Mouse (Mus musculus) embryonic facial prominence, embryonic 13.5 days (tissue): Measurements from ENCODE around the gene Tmprss9. TPM values are rescaled to one million over a fixed set of nuclear protein-coding genes. Genes with fewer than 3 reads are reported as not detected.
A peak's percentile ranks its signal among the peaks of the same experiment; 100 is the strongest.

ENCODE experiments used
- ATAC-seq: fragments of 200-750 bp; cut with Nextera tagmentation; 2 replicates; pipeline ENCODE4 v1.8.0; 2017; ENCODE audit warnings: low read depth; ENCODE audit not compliant: insufficient number of reproducible peaks, insufficient read depth, low FRiP score, low TSS enrichment
- H3K27ac ChIP-seq: fragments of 300-500 bp; sonication (generic); 2 replicates; pipeline ENCODE4 v1.5.1; 2015; ENCODE audit warnings: moderate library complexity, mild to moderate bottlenecking, inconsistent platforms
- H3K27me3 ChIP-seq: fragments of 300-500 bp; sonication (generic); 2 replicates; pipeline ENCODE4 v1.6.1; 2015; ENCODE audit warnings: mild to moderate bottlenecking, inconsistent platforms
- H3K36me3 ChIP-seq: fragments of 300-500 bp; sonication (generic); 2 replicates; pipeline ENCODE4 v1.6.1; 2015; ENCODE audit warnings: mild to moderate bottlenecking, inconsistent platforms
- H3K4me1 ChIP-seq: fragments of 300-500 bp; sonication (generic); 2 replicates; pipeline ENCODE4 v1.6.1; 2015; ENCODE audit warnings: inconsistent platforms
- H3K4me2 ChIP-seq: fragments of 300-500 bp; sonication (generic); 2 replicates; pipeline ENCODE4 v1.6.1; 2015; ENCODE audit warnings: moderate library complexity, mild to moderate bottlenecking, inconsistent platforms
- H3K4me3 ChIP-seq: fragments of 300-500 bp; sonication (generic); 2 replicates; pipeline ENCODE4 v1.5.1; 2015; ENCODE audit warnings: mild to moderate bottlenecking, inconsistent platforms
- H3K9ac ChIP-seq: fragments of 300-500 bp; sonication (generic); 2 replicates; pipeline ENCODE4 v1.6.1; 2015; ENCODE audit warnings: mild to moderate bottlenecking, inconsistent platforms
- H3K9me3 ChIP-seq: fragments of 300-500 bp; sonication (generic); 2 replicates; pipeline ENCODE4 v1.6.1; 2016; ENCODE audit warnings: inconsistent platforms
- WGBS: fragments of 180-500 bp; shearing (Covaris S2); methylation state at CpG from one replicate; pipeline ENCODE4 v1.1.7; 2015; ENCODE audit warnings: mixed read lengths; 5-methylcytosine and 5-hydroxymethylcytosine counted together
- polyA plus RNA-seq: library from polyadenylated mRNA; unstranded; fragments of >200 nt; fragmentation: Nextera tagmentation; extraction: Ambion mirVana; gene quantifications from 2 replicates; pipeline ENCODE4 v1.2.1, GENCODE M21; 2015

Gene Tmprss9
- polyA plus RNA-seq, 1 experiment from 2014 or later, result not detected

DNA sequence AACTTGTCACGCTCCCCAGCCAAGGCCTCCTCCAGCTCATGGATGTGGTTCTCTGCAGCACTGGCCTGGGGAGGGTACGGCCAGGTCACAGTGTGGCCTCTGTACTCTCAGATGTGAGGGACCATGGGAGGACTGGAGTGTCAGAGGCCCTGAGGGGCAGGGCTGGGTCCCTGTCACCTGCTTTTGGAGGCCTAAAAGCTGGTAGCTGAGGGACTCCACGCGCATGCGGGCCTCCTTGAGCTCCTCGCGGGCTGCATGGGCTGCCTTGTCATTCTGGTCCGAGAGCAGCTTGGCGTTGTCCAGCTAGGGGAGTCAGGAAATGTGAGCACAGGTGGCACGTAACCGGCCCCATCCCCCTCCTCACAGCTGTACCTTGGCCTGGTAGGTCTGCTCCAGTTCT, 33.1 kb downstream of the Tmprss9 start:
- WGBS, result 92% methylated on average over 11 of the region's 11 CpGs
- ATAC-seq, result no peak

GRCm38 (mm10) chr10:80909375-80910162, 37.9 kb downstream of the Tmprss9 start:
- Histone ChIP-seq H3K27ac (no peak overlapping the region), H3K4me2 (no peak overlapping the region), H3K27me3 (no peaks in the 10 kb centered on the region), H3K9ac (0 out of 2 replicates have a peak overlapping the region, but pooled peaks have one; percentile 27), H3K36me3 (peaks cover 92% of the 10 kb centered on the region), H3K4me1 (peaks cover 4% of the 10 kb centered on the region), H3K9me3 (no peaks in the 10 kb centered on the region), H3K4me3 (no peak overlapping the region)
- ATAC-seq, result no peak
- WGBS, result 91% methylated on average over 22 of the region's 22 CpGs

More for the DNA sequence above, 33.1 kb downstream of the Tmprss9 start:
- H3K9me3 ChIP-seq, result no peaks in the 10 kb centered on the region
- no peaks in the 10 kb centered on the region for H3K27me3 ChIP-seq
- no peak overlapping the region for H3K4me3 ChIP-seq
- H3K4me2 ChIP-seq, result no peak overlapping the region
- no peak overlapping the region for H3K9ac ChIP-seq
- no peak overlapping the region for H3K27ac ChIP-seq
- peaks cover 77% of the 10 kb centered on the region for H3K36me3 ChIP-seq
- H3K4me1 ChIP-seq, result peaks cover 3% of the 10 kb centered on the region

GRCm38 (mm10) chr10:80911354-80911753, 39.7 kb downstream of the Tmprss9 start:
- no peak for ATAC-seq
- no peak overlapping the region for H3K9ac ChIP-seq
- no peak overlapping the region for H3K4me3 ChIP-seq
- no peaks in the 10 kb centered on the region for H3K9me3 ChIP-seq
- no peak overlapping the region for H3K4me2 ChIP-seq
- peaks cover 86% of the 10 kb centered on the region for H3K36me3 ChIP-seq
- H3K4me1 ChIP-seq, result peaks cover 10% of the 10 kb centered on the region
- no peak overlapping the region for H3K27ac ChIP-seq
- no peaks in the 10 kb centered on the region for H3K27me3 ChIP-seq
- 90% methylated on average over 4 of the region's 4 CpGs for WGBS

DNA sequence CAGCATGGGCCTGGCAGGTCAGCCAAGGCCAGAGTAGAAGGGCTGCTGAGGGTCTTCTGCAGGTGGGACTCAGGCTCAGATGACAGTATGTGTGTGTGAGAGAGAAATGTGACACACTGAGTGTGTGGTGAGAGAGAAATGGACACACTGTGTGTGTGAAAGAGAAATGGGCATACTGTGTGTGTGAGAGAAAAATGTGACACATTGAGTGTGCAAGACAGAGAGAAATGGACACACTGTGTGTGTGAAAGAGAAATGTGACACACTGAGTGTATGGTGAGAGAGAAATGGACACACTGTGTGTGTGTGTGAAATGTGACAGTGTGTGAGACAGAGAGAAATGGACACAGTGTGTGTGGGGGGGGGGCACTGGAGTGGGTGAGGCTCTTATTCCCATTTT, 40.2 kb downstream of the Tmprss9 start:
- Histone ChIP-seq H3K9me3 (no peaks in the 10 kb centered on the region), H3K4me2 (no peak overlapping the region), H3K4me3 (no peak overlapping the region), H3K9ac (0 out of 2 replicates have a peak overlapping the region, but pooled peaks have one; percentile 21), H3K27ac (no peak overlapping the region), H3K27me3 (no peaks in the 10 kb centered on the region), H3K4me1 (peaks cover 14% of the 10 kb centered on the region), H3K36me3 (peaks cover 83% of the 10 kb centered on the region)
- no peak for ATAC-seq

- WGBS, result 83% methylated on average over 7 of the region's 8 CpGs
- Histone ChIP-seq H3K27me3 (no peaks in the 10 kb centered on the region), H3K9ac (no peak overlapping the region), H3K36me3 (peaks cover 68% of the 10 kb centered on the region), H3K4me1 (peaks cover 23% of the 10 kb centered on the region), H3K9me3 (no peaks in the 10 kb centered on the region), H3K4me2 (no peak overlapping the region), H3K4me3 (no peak overlapping the region), H3K27ac (no peak overlapping the region; the same call in 1 of the 2 replicates)
- ATAC-seq, result no peak
Measured at GRCm38 (mm10) chr10:80913364-80914011, 41.8 kb downstream of the Tmprss9 start.

- 83% methylated on average over 5 of the region's 5 CpGs for WGBS
- Histone ChIP-seq H3K4me3 (no peak overlapping the region), H3K27me3 (no peaks in the 10 kb centered on the region), H3K27ac (no peak overlapping the region), H3K4me2 (no peak overlapping the region), H3K4me1 (peaks cover 25% of the 10 kb centered on the region), H3K36me3 (peaks cover 60% of the 10 kb centered on the region), H3K9me3 (no peaks in the 10 kb centered on the region), H3K9ac (0 out of 2 replicates have a peak overlapping the region, but pooled peaks have one; percentile 40)
- ATAC-seq, result no peak
Measured at GRCm38 (mm10) chr10:80914253-80914656, 42.6 kb downstream of the Tmprss9 start.

DNA sequence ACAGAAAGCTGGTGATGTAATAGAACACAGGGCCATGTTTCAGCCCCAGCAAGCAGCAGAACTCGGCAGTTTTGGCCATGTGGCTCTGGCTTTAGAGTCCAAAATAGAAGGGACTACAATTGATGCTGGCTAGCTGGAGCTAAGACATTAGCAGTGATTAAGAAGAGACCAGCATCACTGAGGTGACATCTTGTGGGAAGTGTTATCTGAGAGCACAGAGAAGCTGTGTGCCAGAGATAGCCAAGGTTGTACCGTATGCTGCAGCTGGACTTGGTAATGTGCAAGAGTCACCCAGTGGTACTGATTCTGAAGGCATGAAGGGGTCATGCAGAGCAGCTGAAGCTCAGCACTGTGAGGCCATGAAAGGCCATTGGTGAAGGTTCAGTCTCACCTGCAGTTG, 43.6 kb downstream of the Tmprss9 start:
- H3K27ac ChIP-seq, result no peak overlapping the region
- peaks cover 25% of the 10 kb centered on the region for H3K4me1 ChIP-seq
- H3K4me3 ChIP-seq, result no peak overlapping the region
- peaks cover 50% of the 10 kb centered on the region for H3K36me3 ChIP-seq
- no peaks in the 10 kb centered on the region for H3K9me3 ChIP-seq
- WGBS, result 73% methylated on average over 2 of the region's 2 CpGs
- H3K27me3 ChIP-seq, result no peaks in the 10 kb centered on the region
- ATAC-seq, result no peak
- H3K4me2 ChIP-seq, result no peak overlapping the region
- H3K9ac ChIP-seq, result no peak overlapping the region

- Histone ChIP-seq H3K4me1 (peaks cover 25% of the 10 kb centered on the region), H3K36me3 (peaks cover 46% of the 10 kb centered on the region), H3K9ac (no peak overlapping the region), H3K27ac (no peak overlapping the region), H3K4me3 (no peak overlapping the region), H3K9me3 (no peaks in the 10 kb centered on the region), H3K27me3 (no peaks in the 10 kb centered on the region), H3K4me2 (no peak overlapping the region)
- WGBS, result 84% methylated on average over 4 of the region's 4 CpGs
- ATAC-seq, result no peak
Measured at GRCm38 (mm10) chr10:80915736-80916135, 44.1 kb downstream of the Tmprss9 start.

DNA sequence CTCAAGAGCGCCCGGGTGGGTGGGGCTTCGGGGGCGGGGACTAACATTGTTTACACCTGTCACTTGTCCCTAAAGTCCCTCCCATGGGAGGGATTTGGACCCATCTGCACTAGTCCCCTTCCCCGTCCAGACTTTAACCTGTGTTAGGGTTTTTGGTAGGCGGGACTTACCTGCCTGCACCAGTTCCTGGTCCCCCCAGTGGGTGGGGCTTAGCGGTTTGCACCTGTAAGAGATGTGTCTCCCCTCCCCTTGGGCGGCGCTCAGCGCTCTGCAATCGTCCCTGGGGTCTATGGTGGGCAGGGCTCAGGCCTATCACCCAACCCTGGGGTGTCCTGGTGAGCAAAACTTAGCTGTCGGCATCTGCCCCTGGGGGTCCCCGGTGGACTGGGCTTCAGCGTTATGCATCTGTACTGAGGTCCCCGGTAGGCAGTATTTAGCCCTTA, 45.7 kb downstream of the Tmprss9 start:
- Histone ChIP-seq H3K4me2 (peak overlapping the region; percentile 98), H3K36me3 (peaks cover 30% of the 10 kb centered on the region), H3K27ac (peak overlapping the region; percentile 69), H3K9me3 (no peaks in the 10 kb centered on the region), H3K4me1 (peaks cover 32% of the 10 kb centered on the region), H3K9ac (peak overlapping the region; percentile 90), H3K4me3 (peak overlapping the region; percentile 88), H3K27me3 (no peaks in the 10 kb centered on the region)
- 2% methylated on average over 15 of the region's 15 CpGs for WGBS
- no peak for ATAC-seq

DNA sequence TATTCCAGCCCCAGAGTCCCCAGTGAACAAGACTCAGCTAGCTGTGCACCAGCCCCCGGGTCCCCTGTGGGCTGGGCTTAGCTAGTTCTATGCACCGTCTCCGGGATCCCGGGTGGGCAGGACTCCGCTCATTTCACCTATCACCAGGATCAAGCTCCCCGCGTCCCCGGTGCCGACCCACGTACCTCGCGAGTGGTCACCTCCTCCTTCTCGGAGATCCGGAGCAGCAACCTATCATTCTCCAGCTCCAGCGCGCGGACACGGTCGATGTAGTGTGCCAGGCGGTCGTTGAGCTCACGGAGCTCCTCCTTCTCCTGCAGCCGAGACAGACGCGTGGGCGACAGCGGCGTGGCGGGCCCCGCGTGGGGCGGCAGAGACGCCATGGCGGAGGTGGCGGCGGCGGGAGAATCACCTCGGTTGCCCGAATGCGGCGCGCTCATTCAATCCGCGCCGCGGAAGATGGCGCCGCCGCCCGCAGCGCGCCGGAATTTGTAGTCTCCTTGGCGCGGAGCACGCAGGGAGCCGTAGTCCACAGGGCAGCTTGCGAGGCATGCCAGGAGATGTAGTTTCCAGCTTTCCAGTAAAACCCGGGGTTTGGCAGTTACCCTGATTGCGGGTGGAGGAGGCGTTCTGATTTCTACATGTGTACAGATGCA, 46.3 kb downstream of the Tmprss9 start, which contains the start of gene Lmnb2:
Gene Lmnb2, minus strand, starts transcription at position 467 of the 656 bp plus-strand sequence.
- Histone ChIP-seq H3K27me3 (no peaks in the 10 kb centered on the region), H3K4me2 (peak within 1 kb of the TSS; percentile 98), H3K4me3 (peak within 1 kb of the TSS; percentile 88), H3K36me3 (peaks cover 24% of the 10 kb centered on the region), H3K4me1 (peaks cover 32% of the 10 kb centered on the region), H3K9me3 (no peaks in the 10 kb centered on the region), H3K9ac (peak within 1 kb of the TSS; percentile 90), H3K27ac (peak within 1 kb of the TSS; percentile 69)
- WGBS, result under 1% methylated on average over 61 of the region's 61 CpGs
- ATAC-seq, result peak; percentile 54; the same call in 1 of the 2 replicates

GRCm38 (mm10) chr10:80921923-80922322, 50.3 kb downstream of the Tmprss9 start:
- Histone ChIP-seq H3K27me3 (no peaks in the 10 kb centered on the region), H3K9ac (peak overlapping the region; percentile 51), H3K27ac (no peak overlapping the region), H3K4me3 (peak overlapping the region; percentile 42), H3K9me3 (no peaks in the 10 kb centered on the region), H3K4me2 (peak overlapping the region; percentile 64), H3K36me3 (no peaks in the 10 kb centered on the region), H3K4me1 (peaks cover 18% of the 10 kb centered on the region)
- no peak for ATAC-seq
- WGBS, result 2% methylated on average over 16 of the region's 16 CpGs
